Mouse (Mus musculus) midbrain, embryonic 15.5 days (tissue): ENCODE measurements at regions not wholly inside any gene's neighbourhood (a gene's known extent, or its start where the extent isn't known, plus 50 kb on each side); places are given as distances from the start of the nearest gene placed in this dataset.

ENCODE experiments used
- ATAC-seq: fragments of 200-750 bp; cut with Nextera tagmentation; replicated peaks from 2 replicates; pipeline ENCODE4 v1.8.0; 2017; ENCODE audit warnings: moderate TSS enrichment
- H3K27ac ChIP-seq: fragments of 300-500 bp; sonication (generic); 2 replicates; pipeline ENCODE4 v1.5.1; 2015; ENCODE audit warnings: mild to moderate bottlenecking, inconsistent platforms
- H3K27me3 ChIP-seq: fragments of 300-500 bp; sonication (generic); replicated peaks from 2 replicates; pipeline ENCODE4 v1.6.1; 2015; ENCODE audit warnings: inconsistent platforms
- H3K36me3 ChIP-seq: fragments of 300-500 bp; sonication (generic); replicated peaks from 2 replicates; pipeline ENCODE4 v1.6.1; 2015; ENCODE audit warnings: inconsistent platforms
- H3K4me1 ChIP-seq: fragments of 300-500 bp; sonication (generic); 2 replicates; pipeline ENCODE4 v1.6.1; 2015; ENCODE audit warnings: inconsistent platforms
- H3K4me2 ChIP-seq: fragments of 300-500 bp; sonication (generic); 2 replicates; pipeline ENCODE4 v1.6.1; 2015; ENCODE audit warnings: inconsistent platforms, mild to moderate bottlenecking, moderate library complexity
- H3K4me3 ChIP-seq: fragments of 300-500 bp; sonication (generic); 2 replicates; pipeline ENCODE4 v1.5.1; 2015; ENCODE audit warnings: mild to moderate bottlenecking, inconsistent platforms
- H3K9ac ChIP-seq: fragments of 300-500 bp; sonication (generic); 2 replicates; pipeline ENCODE4 v1.6.1; 2015; ENCODE audit warnings: mild to moderate bottlenecking, inconsistent platforms
- H3K9me3 ChIP-seq: fragments of 300-500 bp; sonication (generic); 2 replicates; pipeline ENCODE4 v1.6.1; 2016; ENCODE audit warnings: inconsistent platforms
- WGBS: fragments of 180-500 bp; shearing (Covaris S2); methylation state at CpG from one replicate; pipeline ENCODE4 v1.1.7; 2015; ENCODE audit warnings: mixed read lengths; 5-methylcytosine and 5-hydroxymethylcytosine counted together

- Histone ChIP-seq H3K9me3 (no peaks in the 10 kb centered on the region), H3K4me3 (no peak overlapping the region), H3K4me2 (peak overlapping the region; percentile 21; the same call in 1 of the 2 replicates), H3K36me3 (no peaks in the 10 kb centered on the region), H3K27ac (no peak overlapping the region), H3K4me1 (peaks cover 5% of the 10 kb centered on the region; the same call in 1 of the 2 replicates), H3K9ac (no peak overlapping the region), H3K27me3 (no peaks in the 10 kb centered on the region)
- WGBS: 35% methylated on average over 6 of the region's 6 CpGs
- ATAC-seq: peak; percentile 31
Measured at GRCm38 (mm10) chrX:61119499-61119898, 65.9 kb downstream of the Cdr1 start.

GRCm38 (mm10) chrX:61117368-61117767, 68.0 kb downstream of the Cdr1 start:
- 0 out of 2 replicates have a peak overlapping the region, but pooled peaks have one; percentile 74 for H3K27ac ChIP-seq
- peaks cover 5% of the 10 kb centered on the region; the same call in 1 of the 2 replicates for H3K4me1 ChIP-seq
- peak overlapping the region; percentile 38 for H3K4me2 ChIP-seq
- H3K9ac ChIP-seq: 0 out of 2 replicates have a peak overlapping the region, but pooled peaks have one; percentile 17
- no peaks in the 10 kb centered on the region for H3K27me3 ChIP-seq
- peak; percentile 64; the same call in 1 of the 2 replicates for ATAC-seq
- H3K4me3 ChIP-seq: peak overlapping the region; percentile 44
- H3K36me3 ChIP-seq: no peaks in the 10 kb centered on the region
- 49% methylated on average over 4 of the region's 4 CpGs for WGBS
- H3K9me3 ChIP-seq: no peaks in the 10 kb centered on the region

GRCm38 (mm10) chrX:61116010-61116447, 69.3 kb downstream of the Cdr1 start:
- peaks cover 5% of the 10 kb centered on the region; the same call in 1 of the 2 replicates for H3K4me1 ChIP-seq
- peak; percentile 90 for ATAC-seq
- peak overlapping the region; percentile 38 for H3K4me2 ChIP-seq
- H3K36me3 ChIP-seq: no peaks in the 10 kb centered on the region
- 32% methylated on average over 10 of the region's 10 CpGs for WGBS
- peak overlapping the region; percentile 31; the same call in 1 of the 2 replicates for H3K9ac ChIP-seq
- peak overlapping the region; percentile 44 for H3K4me3 ChIP-seq
- no peaks in the 10 kb centered on the region for H3K27me3 ChIP-seq
- H3K9me3 ChIP-seq: no peaks in the 10 kb centered on the region
- peak overlapping the region; percentile 74 for H3K27ac ChIP-seq
